Mouse (Mus musculus) cerebellum, postnatal 10 days (tissue): ENCODE measurements at regions not wholly inside any gene's neighbourhood (a gene's known extent, or its start where the extent isn't known, plus 50 kb on each side); places are given as distances from the start of the nearest gene placed in this dataset.

Source experiments
- DNase-seq, 2 experiments: peaks; one replicate each; pipeline ENCODE4 v3.0.0; 2021; ENCODE audit warnings: mixed read lengths in 2 of 2

- no peak for DNase-seq
Measured at GRCm38 (mm10) chr10:30946601-30947000, 104.0 kb upstream of the Hey2 start.

- DNase-seq = no peak
Measured at GRCm38 (mm10) chr10:30918322-30918988, 75.9 kb upstream of the Hey2 start.

- peak in 1 of 2 experiments; percentile 2 for DNase-seq
Measured at GRCm38 (mm10) chr10:30893771-30894170, 51.2 kb upstream of the Hey2 start.
